Mouse (Mus musculus) retina, postnatal 7 days (tissue): ENCODE measurements around the gene Shisa6.

ENCODE experiments used
- DNase-seq: peaks from one replicate; pipeline ENCODE4 v3.0.0-alpha.2; 2012; ENCODE audit warnings: low read depth, low spot score

Gene Shisa6

DNA sequence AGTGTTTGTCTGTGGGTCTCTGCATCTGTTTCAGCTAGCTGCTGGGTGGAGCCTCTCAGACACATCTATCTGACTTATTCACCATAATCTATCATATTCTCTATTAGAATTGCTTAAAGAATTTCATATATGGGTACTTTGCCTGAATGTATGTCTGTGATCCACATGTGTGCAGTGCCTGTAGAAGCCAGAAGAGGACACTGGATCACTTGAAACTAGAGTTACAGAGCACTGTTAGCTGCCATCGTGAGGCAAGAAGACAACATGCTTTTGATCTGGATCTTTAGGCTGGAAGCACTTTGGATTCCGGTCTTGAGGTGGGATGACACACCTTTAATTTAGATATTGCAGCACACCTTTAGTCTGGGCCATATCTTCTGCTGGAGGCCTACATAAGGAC is 289.2 kb downstream of the Shisa6 start:
- DNase-seq, result no peak

DNA sequence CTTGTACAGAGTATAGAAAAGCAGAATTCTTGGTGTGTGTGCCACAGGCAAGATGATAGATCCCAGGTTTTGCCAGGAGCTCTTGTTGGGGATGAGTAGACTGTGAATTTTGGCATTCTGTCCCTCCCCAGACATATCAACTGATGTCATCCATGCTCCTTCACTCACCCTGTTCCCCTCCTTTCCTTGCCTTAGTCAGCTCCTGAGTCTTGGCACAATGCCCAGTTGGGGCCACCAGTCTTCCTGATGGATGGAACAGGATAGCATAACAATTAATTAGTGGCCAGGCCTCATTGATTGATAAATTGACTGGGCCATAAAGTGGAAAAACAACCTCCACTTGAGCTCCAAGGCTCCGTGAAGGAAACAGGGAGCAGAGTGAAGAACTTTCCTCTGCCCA is 292.9 kb downstream of the Shisa6 start:
- DNase-seq, result no peak

DNA sequence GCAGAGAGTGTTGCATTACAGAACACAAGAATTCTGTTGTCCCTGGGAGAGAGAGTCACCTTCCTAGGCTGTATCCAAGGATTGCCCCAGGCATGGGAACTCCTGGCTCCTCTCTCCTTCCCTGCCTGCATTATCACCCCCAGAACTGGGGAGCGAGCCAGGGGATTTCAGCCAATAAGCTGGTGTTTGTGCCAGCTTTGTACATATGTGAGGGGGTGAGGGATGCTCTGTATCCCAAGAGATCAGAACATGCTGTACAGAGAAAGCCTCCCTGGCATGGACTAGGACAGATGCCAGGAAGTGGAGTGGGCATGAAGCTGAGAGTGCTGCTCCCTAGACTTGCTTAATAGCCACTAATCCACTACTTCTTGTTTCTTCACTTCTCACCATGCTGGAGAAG is 303.6 kb downstream of the Shisa6 start:
- peak; percentile 1 for DNase-seq

DNA sequence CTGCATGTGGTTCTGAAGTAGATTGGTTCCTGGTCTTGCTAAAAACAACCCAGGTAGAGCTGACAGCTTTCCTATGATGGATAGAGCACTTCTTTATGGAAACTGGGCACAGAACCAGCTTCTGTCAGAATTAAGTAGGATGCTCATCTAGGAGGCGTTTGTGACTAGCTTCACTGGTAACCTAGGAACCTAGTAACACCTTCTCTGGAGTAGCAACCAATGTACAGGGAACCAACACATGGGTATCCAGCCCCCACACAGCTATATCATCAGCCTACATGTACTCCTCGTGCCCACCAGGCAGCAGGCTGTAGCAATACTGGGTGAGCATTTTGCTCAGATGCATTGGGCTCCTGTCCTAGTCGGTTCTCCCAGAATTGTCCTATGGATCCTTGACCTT is 307.3 kb downstream of the Shisa6 start:
- no peak for DNase-seq

GRCm38 (mm10) chr11:66188627-66189287 is 337.0 kb downstream of the Shisa6 start:
- DNase-seq, result no peak

- DNase-seq, result no peak
Measured at GRCm38 (mm10) chr11:66188146-66188545, 337.6 kb downstream of the Shisa6 start.

DNA sequence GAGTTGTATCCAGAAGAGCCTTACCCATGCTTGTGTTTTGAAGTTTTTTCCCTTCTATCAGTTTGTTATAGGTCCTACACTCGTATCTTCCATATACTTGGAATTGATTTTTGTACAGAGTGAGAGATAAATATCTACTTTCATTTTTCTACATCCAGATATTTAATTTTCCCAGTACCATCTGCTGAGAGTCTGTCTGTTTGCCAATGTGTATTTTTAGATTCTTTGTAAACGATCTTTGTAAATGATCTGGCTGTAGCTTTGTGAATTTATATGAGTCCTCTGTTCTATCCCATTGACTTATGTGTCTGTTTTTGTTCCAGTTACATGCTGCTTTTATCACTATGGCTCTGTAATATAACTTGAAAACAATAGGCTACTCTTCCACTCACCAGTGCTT is 348.0 kb downstream of the Shisa6 start:
- no peak for DNase-seq

DNA sequence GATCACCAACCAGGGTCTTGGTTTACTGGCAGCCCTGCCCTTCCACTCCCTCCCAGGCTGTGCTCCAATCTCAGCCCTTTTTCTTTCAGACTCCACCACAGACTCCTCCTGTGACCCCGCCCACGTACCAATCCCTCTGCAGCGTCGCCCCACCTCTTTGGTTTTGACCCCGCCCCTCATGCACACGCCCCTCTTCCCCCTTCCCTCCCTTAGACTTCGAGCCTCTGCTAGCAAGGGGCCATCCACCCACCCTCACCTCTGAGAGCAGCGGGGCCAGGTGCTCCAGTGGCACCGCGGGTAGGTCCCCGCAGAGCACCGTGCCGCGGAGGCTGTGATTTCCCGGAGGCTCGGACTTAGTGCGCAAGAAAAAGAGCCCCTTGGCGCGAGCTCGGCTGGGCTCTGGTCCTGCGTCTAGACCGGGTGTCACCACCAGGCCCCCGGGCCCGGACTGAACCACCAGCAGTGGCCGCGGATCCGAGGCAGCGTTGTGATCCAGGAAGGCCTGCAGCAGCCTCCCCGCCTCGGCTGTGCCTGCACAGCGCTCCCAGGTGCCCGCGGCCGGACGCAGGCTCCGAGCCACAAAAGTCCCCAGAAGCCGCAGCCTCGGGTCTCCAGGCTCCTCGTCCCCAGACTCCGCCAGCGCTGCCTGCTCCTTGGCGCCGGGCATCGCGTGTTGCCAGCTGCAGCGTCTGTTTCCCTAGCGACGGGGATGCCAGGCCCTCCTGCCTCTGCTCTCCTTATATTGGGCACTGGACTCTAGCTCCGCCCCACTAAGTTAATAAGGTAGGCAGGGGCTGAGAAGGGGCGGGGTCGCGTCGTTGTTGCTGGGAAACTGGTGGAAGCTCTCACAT is 357.7 kb downstream of the Shisa6 start, which contains the start of gene Dnah9:
Gene Dnah9, minus strand, starts transcription at position 751 of the 851 bp plus-strand sequence.
- peak; percentile 78 for DNase-seq

DNA sequence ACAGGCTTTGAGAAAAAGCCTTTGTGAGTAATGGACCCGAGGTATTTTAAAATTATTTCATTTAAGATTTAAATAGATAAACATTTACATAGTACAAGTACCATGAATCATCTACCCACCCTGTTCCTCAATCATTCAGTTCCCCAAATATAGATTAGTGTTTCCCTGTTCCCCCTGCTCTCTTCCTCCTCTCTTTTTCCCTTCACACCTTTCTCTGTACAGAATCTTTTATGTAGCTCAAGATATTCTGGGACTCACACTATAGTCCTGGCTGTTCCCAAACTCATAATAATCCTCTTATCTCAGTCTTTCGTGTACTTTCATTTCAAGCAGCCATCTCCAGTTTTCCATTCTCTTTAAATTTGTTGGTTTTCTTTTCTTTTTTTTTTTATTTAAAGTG is 361.7 kb downstream of the Shisa6 start:
- DNase-seq, result no peak
